Mouse (Mus musculus): ENCODE measurements around the gene Vars. TPM values are rescaled to one million over a fixed set of nuclear protein-coding genes. Genes with fewer than 3 reads are reported as not detected.
"Not testable (repeated sequence)": the region's sequence is repeated elsewhere in the genome, so short reads cannot be mapped to it uniquely, and the experiment has no call there.

Vars gene
- polyA plus RNA-seq, 1 experiment from 2014 or later = 132 TPM

GRCm38 (mm10) chr17:34969822-34970221 is 31.0 kb upstream of the Vars start, which contains the start of gene Gm20481:
Gene Gm20481 (plus strand): TSS chr17:34969912.
- not testable (repeated sequence) for H3K9me3 ChIP-seq (ENCODE audit: low read length); H3K4me1 ChIP-seq (ENCODE audit: insufficient read depth, low read length); H3K9ac ChIP-seq (replicated peaks; ENCODE audit: low read length); H3K4me3 ChIP-seq (ENCODE audit: low read length); ATAC-seq (ENCODE audit: low FRiP score, low TSS enrichment); H3K27ac ChIP-seq (ENCODE audit: low read length); H3K36me3 ChIP-seq (ENCODE audit: insufficient read depth, low read length); H3K4me2 ChIP-seq (replicated peaks; ENCODE audit: low read depth, low read length)
- peaks cover 23% of the 10 kb centered on the region for H3K27me3 ChIP-seq (ENCODE audit: insufficient read depth, low read length)
- 68% methylated on average over 6 of the region's 11 CpGs for WGBS

- H3K9me3 ChIP-seq (ENCODE audit: low read length); H3K36me3 ChIP-seq (ENCODE audit: insufficient read depth, low read length); H3K4me3 ChIP-seq (ENCODE audit: low read length); H3K9ac ChIP-seq (replicated peaks; ENCODE audit: low read length); H3K27ac ChIP-seq (ENCODE audit: low read length); ATAC-seq (ENCODE audit: low FRiP score, low TSS enrichment); H3K4me1 ChIP-seq (ENCODE audit: insufficient read depth, low read length); H3K4me2 ChIP-seq (replicated peaks; ENCODE audit: low read depth, low read length): not testable (repeated sequence)
- WGBS = 48% methylated on average over 20 of the region's 37 CpGs
- H3K27me3 ChIP-seq (ENCODE audit: insufficient read depth, low read length) = peaks cover 23% of the 10 kb centered on the region
Observed at GRCm38 (mm10) chr17:34970850-34971249, 29.9 kb upstream of the Vars start.

GRCm38 (mm10) chr17:34971694-34972068 is 29.1 kb upstream of the Vars start:
- H3K9ac ChIP-seq (replicated peaks; ENCODE audit: low read length); H3K9me3 ChIP-seq (ENCODE audit: low read length); H3K36me3 ChIP-seq (ENCODE audit: insufficient read depth, low read length); H3K4me1 ChIP-seq (ENCODE audit: insufficient read depth, low read length); H3K27ac ChIP-seq (ENCODE audit: low read length): not testable (repeated sequence)
- peak; percentile 49; the same call in 1 of the 2 replicates for ATAC-seq (ENCODE audit: low FRiP score, low TSS enrichment)
- Histone ChIP-seq H3K27me3 (ENCODE audit: insufficient read depth, low read length) (peaks cover 23% of the 10 kb centered on the region), H3K4me3 (ENCODE audit: low read length) (peak overlapping the region; percentile 47), H3K4me2 (replicated peaks; ENCODE audit: low read depth, low read length) (peak overlapping the region; percentile 84)
- 1% methylated on average over 23 of the region's 43 CpGs for WGBS

GRCm38 (mm10) chr17:34972069-34972749 is 28.6 kb upstream of the Vars start, which contains the start of the genes Hspa1a and Hspa1l:
Gene Hspa1a (minus strand): TSS chr17:34972156.
Gene Hspa1l (plus strand): TSS chr17:34972703.
- H3K9me3 ChIP-seq (ENCODE audit: low read length); H3K36me3 ChIP-seq (ENCODE audit: insufficient read depth, low read length); H3K4me1 ChIP-seq (ENCODE audit: insufficient read depth, low read length): not testable (repeated sequence)
- peaks cover 23% of the 10 kb centered on the region for H3K27me3 ChIP-seq (ENCODE audit: insufficient read depth, low read length)
- peak within 1 kb of the TSS; percentile 84 for H3K4me2 ChIP-seq (replicated peaks; ENCODE audit: low read depth, low read length)
- peak within 1 kb of the TSS; percentile 54 for H3K9ac ChIP-seq (replicated peaks; ENCODE audit: low read length)
- peak within 1 kb of the TSS; percentile 47 for H3K4me3 ChIP-seq (ENCODE audit: low read length)
- under 1% methylated on average over 26 of the region's 33 CpGs for WGBS
- peak; percentile 95 for ATAC-seq (ENCODE audit: low FRiP score, low TSS enrichment)
- peak within 1 kb of the TSS; percentile 55 for H3K27ac ChIP-seq (ENCODE audit: low read length)

- no peaks in the 10 kb centered on the region for H3K27me3 ChIP-seq (ENCODE audit: insufficient read depth, low read length)
- no peaks in the 10 kb centered on the region for H3K9me3 ChIP-seq (ENCODE audit: low read length)
- no peaks in the 10 kb centered on the region for H3K36me3 ChIP-seq (ENCODE audit: insufficient read depth, low read length)
- H3K4me1 ChIP-seq (ENCODE audit: insufficient read depth, low read length) = peaks cover 12% of the 10 kb centered on the region
- H3K9ac ChIP-seq (replicated peaks; ENCODE audit: low read length) = no peak overlapping the region
- H3K27ac ChIP-seq (ENCODE audit: low read length) = no peak overlapping the region
- H3K4me3 ChIP-seq (ENCODE audit: low read length) = no peak overlapping the region
- no peak for ATAC-seq (ENCODE audit: low FRiP score, low TSS enrichment)
- WGBS = 76% methylated on average over 3 of the region's 3 CpGs
- no peak overlapping the region for H3K4me2 ChIP-seq (replicated peaks; ENCODE audit: low read depth, low read length)
Observed at GRCm38 (mm10) chr17:34975581-34976492, 24.9 kb upstream of the Vars start.

GRCm38 (mm10) chr17:34977000-34977399 is 23.8 kb upstream of the Vars start:
- no peaks in the 10 kb centered on the region for H3K27me3 ChIP-seq (ENCODE audit: insufficient read depth, low read length)
- H3K4me3 ChIP-seq (ENCODE audit: low read length) = no peak overlapping the region
- WGBS = 90% methylated on average over 20 of the region's 20 CpGs
- H3K9me3 ChIP-seq (ENCODE audit: low read length) = no peaks in the 10 kb centered on the region
- H3K27ac ChIP-seq (ENCODE audit: low read length) = no peak overlapping the region
- H3K4me1 ChIP-seq (ENCODE audit: insufficient read depth, low read length) = peaks cover 16% of the 10 kb centered on the region
- no peak for ATAC-seq (ENCODE audit: low FRiP score, low TSS enrichment)
- no peak overlapping the region for H3K4me2 ChIP-seq (replicated peaks; ENCODE audit: low read depth, low read length)
- H3K9ac ChIP-seq (replicated peaks; ENCODE audit: low read length) = no peak overlapping the region
- H3K36me3 ChIP-seq (ENCODE audit: insufficient read depth, low read length) = no peaks in the 10 kb centered on the region

- H3K27me3 ChIP-seq (ENCODE audit: insufficient read depth, low read length) = no peaks in the 10 kb centered on the region
- no peak overlapping the region for H3K9ac ChIP-seq (replicated peaks; ENCODE audit: low read length)
- no peaks in the 10 kb centered on the region for H3K9me3 ChIP-seq (ENCODE audit: low read length)
- H3K36me3 ChIP-seq (ENCODE audit: insufficient read depth, low read length) = no peaks in the 10 kb centered on the region
- peaks cover 18% of the 10 kb centered on the region for H3K4me1 ChIP-seq (ENCODE audit: insufficient read depth, low read length)
- ATAC-seq (ENCODE audit: low FRiP score, low TSS enrichment) = no peak
- 90% methylated on average over 27 of the region's 27 CpGs for WGBS
- no peak overlapping the region for H3K4me3 ChIP-seq (ENCODE audit: low read length)
- H3K27ac ChIP-seq (ENCODE audit: low read length) = no peak overlapping the region
- no peak overlapping the region for H3K4me2 ChIP-seq (replicated peaks; ENCODE audit: low read depth, low read length)
Observed at GRCm38 (mm10) chr17:34978239-34978638, 22.5 kb upstream of the Vars start.

- ATAC-seq (ENCODE audit: low FRiP score, low TSS enrichment) = no peak
- Histone ChIP-seq H3K4me3 (ENCODE audit: low read length) (no peak overlapping the region), H3K9me3 (ENCODE audit: low read length) (no peaks in the 10 kb centered on the region), H3K36me3 (ENCODE audit: insufficient read depth, low read length) (no peaks in the 10 kb centered on the region), H3K4me1 (ENCODE audit: insufficient read depth, low read length) (peaks cover 20% of the 10 kb centered on the region), H3K27me3 (ENCODE audit: insufficient read depth, low read length) (no peaks in the 10 kb centered on the region), H3K27ac (ENCODE audit: low read length) (no peak overlapping the region), H3K9ac (replicated peaks; ENCODE audit: low read length) (no peak overlapping the region), H3K4me2 (replicated peaks; ENCODE audit: low read depth, low read length) (no peak overlapping the region)
- WGBS = 87% methylated on average over 4 of the region's 4 CpGs
Observed at GRCm38 (mm10) chr17:34979631-34980030, 21.2 kb upstream of the Vars start.

- 13% methylated on average over 2 of the region's 2 CpGs for WGBS
- H3K4me2 ChIP-seq (replicated peaks; ENCODE audit: low read depth, low read length) = peak overlapping the region; percentile 82
- H3K36me3 ChIP-seq (ENCODE audit: insufficient read depth, low read length) = peaks cover 8% of the 10 kb centered on the region; the same call in 1 of the 2 replicates
- no peaks in the 10 kb centered on the region for H3K9me3 ChIP-seq (ENCODE audit: low read length)
- no peak for ATAC-seq (ENCODE audit: low FRiP score, low TSS enrichment)
- H3K4me3 ChIP-seq (ENCODE audit: low read length) = peak overlapping the region; percentile 92
- H3K9ac ChIP-seq (replicated peaks; ENCODE audit: low read length) = peak overlapping the region; percentile 96
- H3K4me1 ChIP-seq (ENCODE audit: insufficient read depth, low read length) = peaks cover 27% of the 10 kb centered on the region
- peak overlapping the region; percentile 99; the same call in 1 of the 2 replicates for H3K27ac ChIP-seq (ENCODE audit: low read length)
- H3K27me3 ChIP-seq (ENCODE audit: insufficient read depth, low read length) = no peaks in the 10 kb centered on the region
Observed at GRCm38 (mm10) chr17:34980655-34981054, 20.1 kb upstream of the Vars start.

Data from kidney, embryonic 16.5 days (tissue).